Mouse (Mus musculus) thymus, adult 2 months (tissue): ENCODE measurements around the gene Pex14.

Source experiments
- CTCF ChIP-seq: fragments of 200-500 bp; IDR thresholded peaks from 2 replicates; pipeline ENCODE4 v1.5.1; 2012; ENCODE audit warnings: mild to moderate bottlenecking, control low read depth, low read length, moderate library complexity, borderline replicate concordance; ENCODE audit not compliant: control insufficient read depth, poor library complexity, insufficient read depth; ENCODE audit errors: extremely low read depth
- POLR2A ChIP-seq: fragments of 200-500 bp; IDR thresholded peaks from 2 replicates; pipeline ENCODE4 v1.6.1; 2012; ENCODE audit warnings: mild to moderate bottlenecking, low read length, control low read depth, moderate library complexity; ENCODE audit not compliant: control insufficient read depth, poor library complexity, insufficient read depth; ENCODE audit errors: extremely low read depth

DNA sequence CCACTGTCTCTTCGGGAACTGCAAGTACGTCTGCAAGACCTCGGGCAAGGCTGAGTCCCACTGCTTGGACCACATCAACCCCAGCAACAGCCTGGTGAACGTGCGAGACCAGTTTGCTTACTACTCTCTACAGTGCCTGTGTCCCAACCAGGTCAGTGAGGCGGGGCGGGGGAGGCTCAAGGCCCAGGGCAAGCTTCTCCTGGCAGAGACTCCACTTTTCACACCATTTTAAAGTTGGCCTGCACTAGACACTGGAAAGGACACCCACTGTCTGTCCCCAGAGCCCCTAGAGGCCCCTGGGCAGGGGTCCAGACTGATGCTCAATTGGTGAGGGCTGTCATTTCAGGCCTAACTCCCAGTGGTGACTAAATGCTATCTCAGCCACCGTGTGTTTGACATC lies 153.6 kb downstream of the Pex14 start:
- no peak for TF ChIP-seq POLR2A
- TF ChIP-seq CTCF, result no peak
